Mouse (Mus musculus) G1E (cell line): ENCODE results near the gene Dnah14.

ENCODE experiments used
- CTCF ChIP-seq: IDR thresholded peaks from 2 replicates; pipeline ENCODE4 v1.5.1; 2012; ENCODE audit warnings: low read depth, low read length, inconsistent platforms, mixed read lengths
- GATA1 ChIP-seq: IDR thresholded peaks from 2 replicates; pipeline ENCODE4 v1.6.1; 2012; ENCODE audit warnings: borderline replicate concordance, low read length, inconsistent platforms, mixed read lengths
- GATA2 ChIP-seq: IDR thresholded peaks from 2 replicates; pipeline ENCODE4 v1.6.1; 2012; ENCODE audit warnings: low read depth, low read length, inconsistent platforms, borderline replicate concordance

DNA sequence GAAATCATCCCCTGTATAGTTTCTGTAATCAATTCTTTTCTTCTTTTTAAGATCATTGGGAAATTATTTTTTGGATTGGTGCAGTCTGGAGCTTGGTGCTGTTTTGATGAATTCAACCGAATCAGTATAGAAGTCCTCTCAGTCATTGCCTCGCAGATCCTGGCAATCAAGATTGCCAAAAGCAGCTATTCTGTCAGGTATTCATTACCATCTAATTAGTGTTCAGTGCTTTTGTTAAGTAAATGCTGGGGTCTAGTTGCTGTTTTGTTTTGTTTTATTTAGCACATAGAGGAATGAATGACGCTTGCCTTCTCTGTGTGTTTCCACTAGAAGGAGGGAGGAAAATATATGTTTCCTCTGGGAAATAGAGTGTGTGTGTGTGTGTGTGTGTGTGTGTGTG is 77.1 kb downstream of the Dnah14 start:
- TF ChIP-seq CTCF (no peak), GATA1 (no peak), GATA2 (no peak)
